Mouse (Mus musculus): ENCODE measurements around the gene Pced1b.
"Not testable (repeated sequence)": the region's sequence is repeated elsewhere in the genome, so short reads cannot be mapped to it uniquely, and the experiment has no call there.

Gene Pced1b

GRCm38 (mm10) chr15:97373203-97374084, 126.5 kb downstream of the Pced1b start:
- peak; percentile 37 to 54 for DNase-seq

DNA sequence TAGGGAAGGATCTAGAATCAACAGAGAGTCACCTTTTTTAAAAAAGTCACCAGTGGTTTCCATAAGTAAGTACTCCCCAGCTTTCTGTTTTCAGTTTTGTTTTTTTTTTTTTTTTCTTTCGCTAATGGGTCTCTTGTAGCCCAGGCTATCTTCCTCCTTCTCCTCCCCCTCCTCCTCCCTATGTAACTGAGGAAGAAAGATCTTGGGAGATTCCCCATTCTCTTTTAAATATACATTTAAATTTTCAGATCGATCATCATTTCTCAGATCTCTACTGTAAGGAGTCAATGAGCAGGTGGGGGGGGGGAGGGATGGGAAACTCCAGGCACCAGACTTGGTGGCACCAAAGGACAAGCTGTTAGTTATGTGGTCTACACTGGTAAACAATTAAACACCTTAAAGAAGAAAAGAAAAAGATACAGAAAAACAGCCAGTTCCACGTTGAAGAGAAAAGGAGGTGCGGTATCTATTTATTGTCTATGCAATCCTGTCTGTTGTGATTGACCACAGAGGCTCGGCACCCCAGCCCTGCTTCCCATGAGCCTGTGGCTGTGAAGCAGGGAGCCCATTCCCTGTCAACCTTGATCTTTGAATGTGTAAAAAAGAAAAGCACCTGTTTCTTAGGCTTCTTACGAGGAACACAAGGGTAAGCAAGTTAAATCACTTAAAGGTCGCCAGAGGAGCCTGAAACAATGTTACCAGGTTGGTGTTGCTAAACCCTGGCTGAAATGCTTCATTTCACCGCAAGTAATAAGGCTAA, 127.4 kb downstream of the Pced1b start:
- DNase-seq, result no peak

DNA sequence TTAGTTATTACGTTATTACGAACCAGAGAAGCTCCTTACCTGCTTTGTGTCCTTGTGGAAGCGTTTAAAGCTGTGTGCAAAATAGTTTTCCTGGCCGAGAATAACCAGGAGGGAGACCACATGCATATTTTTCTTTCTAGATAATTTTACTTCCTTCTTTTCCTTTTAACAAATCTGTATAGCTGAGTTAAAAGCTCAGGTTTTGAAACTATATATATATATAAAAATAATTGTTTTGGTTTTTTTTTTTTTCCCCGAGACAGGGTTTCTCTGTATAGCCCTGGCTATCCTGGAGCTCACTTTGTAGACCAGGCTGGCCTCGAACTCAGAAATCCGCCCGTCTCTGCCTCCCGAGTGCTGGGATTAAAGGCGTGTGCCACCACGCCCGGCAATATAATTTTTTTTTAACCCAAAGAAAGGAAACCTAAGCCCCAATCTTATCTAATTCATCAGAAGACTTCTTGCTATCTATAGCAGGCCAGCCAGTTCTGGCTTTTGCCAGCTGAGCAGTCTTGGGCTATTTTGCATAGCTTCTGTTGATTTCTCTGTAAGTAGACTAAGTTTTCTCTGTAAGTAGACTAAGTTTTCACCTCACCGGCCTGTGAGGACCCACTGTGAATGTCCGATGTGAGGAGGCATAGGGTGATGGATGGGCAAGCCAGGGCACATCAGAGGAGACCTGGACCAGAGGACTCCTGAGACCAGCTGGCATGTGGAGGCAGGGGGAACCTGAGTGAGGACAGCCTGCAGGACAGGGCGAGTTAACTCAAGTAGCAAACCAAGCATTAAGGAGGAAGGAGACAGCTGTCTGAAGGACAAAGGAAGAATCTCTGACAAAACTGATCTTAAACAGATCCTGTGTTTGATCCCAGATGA, 128.2 kb downstream of the Pced1b start:
- no peak for DNase-seq

GRCm38 (mm10) chr15:97376081-97376742, 129.3 kb downstream of the Pced1b start:
- no peak for DNase-seq

GRCm38 (mm10) chr15:97376792-97377222, 129.9 kb downstream of the Pced1b start:
- DNase-seq, result peak in 1 of 2 experiments; percentile 28

GRCm38 (mm10) chr15:97378061-97378460, 131.2 kb downstream of the Pced1b start:
- no peak for DNase-seq

DNA sequence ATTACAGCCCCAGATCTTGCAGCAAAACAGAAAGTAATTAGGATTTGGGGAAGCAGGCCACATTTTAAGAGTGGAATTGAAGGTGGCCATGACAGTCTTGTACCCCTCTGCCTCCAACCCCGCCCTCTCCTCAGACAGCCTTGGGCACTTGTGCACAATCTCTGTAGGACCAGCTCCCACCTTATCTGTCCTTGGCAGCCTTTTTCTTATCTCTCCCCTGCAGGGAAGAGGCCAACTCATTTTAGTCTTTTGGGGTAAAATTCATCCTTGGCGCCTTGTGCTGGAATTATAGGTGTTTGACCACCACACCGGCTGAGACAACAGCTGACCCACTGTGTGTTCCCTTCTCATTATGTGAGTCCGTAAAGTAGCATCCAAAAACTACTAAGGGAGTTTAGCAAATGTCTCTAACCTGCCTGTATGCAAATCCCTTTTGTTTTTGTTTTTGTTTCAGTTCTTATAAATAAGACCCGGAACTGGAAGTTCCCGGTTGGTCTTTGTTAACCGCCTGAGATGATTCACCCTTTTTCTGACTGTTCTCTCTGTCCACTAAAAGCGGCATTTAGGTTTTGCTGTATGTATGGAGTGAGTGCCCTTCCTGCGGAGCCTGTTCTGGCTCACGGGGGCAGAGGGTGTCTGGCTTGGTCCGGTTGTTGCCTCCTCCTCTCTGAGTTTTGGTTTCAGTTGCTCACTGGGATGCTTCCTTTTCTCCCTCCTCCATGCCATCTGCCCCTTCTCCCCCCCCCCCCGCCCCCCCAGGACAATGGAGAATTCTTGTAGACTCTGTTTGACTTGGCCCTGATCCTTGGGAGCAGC, 132.8 kb downstream of the Pced1b start:
- no peak for DNase-seq

GRCm38 (mm10) chr15:97382567-97382966, 135.7 kb downstream of the Pced1b start:
- no peak for DNase-seq

DNA sequence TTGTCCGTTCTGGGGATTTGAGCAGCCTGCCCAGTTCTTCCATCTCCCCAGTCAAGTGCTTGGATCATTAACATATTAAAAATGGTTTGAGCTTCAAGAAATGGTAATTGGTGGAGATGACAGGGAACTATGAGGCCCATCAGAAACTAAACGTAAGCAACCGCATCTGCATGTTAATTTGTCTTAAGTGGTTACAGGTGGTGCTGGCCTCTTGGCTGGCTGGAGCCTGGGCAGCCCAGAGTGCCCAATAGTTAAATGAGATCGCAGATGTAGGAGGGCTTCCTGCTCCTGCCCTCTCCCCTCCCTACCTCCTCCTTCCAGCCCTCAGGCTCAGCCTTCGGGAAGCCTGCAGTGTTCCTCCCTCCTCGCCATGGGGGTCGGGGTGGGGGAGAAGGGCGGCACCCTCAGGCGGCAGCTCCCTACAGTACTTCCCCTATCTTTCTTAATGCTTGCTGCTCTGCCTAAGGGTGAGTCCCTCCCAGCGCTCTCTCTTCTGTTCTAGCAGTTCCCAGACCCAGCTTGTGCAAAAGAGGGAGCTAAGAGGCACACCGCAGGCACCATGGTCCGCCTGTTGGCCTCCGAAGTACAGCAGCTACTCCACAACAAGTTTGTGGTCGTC, 136.7 kb downstream of the Pced1b start:
- no peak for DNase-seq

- no peak for DNase-seq
These were observed 137.5 kb downstream of the Pced1b start for GRCm38 (mm10) chr15:97384170-97385018.

DNA sequence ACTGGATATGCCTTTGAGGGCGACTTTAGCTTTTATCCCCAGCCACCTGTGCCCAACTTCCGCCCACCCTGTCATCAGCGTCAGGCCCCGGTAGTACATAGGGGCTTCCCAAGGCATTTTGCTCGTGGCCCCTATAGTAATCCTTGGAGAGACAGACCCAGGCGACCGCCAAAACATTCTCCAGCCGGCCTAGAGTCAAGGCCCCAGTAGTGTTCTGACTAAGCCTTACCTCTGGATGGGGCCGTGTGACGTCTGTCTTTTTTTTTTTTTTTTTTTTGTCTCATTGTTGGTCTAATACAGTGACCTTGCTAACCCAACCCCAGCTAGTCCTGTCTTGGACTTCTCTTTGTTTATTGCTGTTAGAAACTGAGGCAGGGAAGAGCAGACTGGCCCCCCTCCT, 138.3 kb downstream of the Pced1b start:
- not testable (repeated sequence) for DNase-seq

DNA sequence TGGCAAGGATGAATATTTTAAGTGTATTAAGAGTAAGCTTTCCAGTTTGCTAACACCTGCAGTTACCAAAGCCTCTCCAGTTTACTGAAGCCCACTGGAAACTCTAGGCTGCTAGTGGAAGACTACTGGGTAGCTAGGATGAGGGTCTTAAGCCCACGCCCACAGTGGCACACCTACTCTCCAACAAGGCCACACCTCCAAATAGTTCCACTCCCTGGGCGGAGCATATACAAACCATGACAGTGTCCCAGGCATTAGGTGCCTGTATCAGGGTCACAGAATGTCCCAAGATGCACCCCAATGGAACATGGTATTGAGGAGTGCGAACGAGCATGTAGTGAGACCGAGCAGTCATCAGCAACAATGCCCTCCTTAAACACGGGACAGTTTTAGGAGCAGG, 140.9 kb downstream of the Pced1b start:
- no peak for DNase-seq

DNA sequence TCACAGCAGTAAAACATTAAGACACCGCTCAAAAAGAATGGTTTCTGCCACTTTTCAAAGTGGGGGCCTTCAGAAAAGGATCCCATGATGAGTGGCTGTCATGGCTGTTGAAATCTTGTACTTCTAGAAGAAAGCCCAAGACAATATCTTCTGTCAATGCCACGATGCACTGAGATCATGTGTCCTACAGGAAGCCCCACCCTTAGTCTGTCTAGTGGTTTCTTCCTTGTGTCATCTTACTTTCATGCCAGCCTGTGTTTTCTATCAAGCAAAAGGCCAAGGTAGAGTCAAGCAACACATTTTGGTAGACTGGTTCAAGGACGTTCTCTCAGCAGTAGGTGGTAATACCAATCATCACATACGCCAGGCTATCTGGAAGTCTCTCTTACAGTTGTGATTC, 142.7 kb downstream of the Pced1b start:
- DNase-seq, result no peak

DNA sequence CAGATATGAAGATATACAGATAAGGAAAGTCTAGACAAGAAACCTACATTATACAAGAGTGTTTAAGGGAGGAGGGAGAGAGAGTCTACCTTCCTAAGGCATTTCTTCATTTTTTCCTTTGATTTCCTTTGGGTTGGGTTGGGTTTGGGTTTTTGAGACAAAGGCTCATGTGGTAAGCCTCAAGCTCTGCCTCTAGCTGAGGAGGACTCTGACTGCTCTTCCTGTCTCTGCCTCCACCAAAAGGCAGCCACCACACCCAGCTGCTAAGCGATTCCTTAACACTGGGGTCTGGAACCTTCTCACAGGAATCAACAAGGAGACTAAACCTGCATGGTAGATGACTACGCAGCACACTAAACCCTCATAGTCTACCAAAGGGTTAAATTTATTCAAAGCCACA, 143.9 kb downstream of the Pced1b start:
- DNase-seq, result no peak

GRCm38 (mm10) chr15:97391436-97391835, 144.5 kb downstream of the Pced1b start:
- no peak for DNase-seq

DNA sequence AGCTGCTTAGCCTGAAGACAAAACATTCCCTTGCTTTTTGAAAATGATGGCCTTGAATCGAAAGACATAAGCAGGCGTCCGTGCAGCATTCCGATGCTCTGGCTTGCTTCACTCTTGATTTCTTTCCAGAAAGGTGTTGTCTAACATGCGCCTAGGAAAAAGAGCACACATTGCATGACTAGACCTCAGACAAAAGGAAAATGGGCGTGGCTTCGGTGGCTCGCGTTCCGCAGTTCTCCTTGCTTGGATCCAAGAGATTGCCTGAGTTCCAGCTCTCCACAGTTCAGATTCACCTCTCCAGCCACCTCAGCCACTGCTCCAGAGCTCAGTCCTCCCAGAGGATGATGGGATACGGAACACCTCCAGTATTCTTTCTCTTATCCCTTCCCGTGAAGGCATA, 147.7 kb downstream of the Pced1b start:
- peak in 1 of 2 experiments; percentile 20 for DNase-seq

DNA sequence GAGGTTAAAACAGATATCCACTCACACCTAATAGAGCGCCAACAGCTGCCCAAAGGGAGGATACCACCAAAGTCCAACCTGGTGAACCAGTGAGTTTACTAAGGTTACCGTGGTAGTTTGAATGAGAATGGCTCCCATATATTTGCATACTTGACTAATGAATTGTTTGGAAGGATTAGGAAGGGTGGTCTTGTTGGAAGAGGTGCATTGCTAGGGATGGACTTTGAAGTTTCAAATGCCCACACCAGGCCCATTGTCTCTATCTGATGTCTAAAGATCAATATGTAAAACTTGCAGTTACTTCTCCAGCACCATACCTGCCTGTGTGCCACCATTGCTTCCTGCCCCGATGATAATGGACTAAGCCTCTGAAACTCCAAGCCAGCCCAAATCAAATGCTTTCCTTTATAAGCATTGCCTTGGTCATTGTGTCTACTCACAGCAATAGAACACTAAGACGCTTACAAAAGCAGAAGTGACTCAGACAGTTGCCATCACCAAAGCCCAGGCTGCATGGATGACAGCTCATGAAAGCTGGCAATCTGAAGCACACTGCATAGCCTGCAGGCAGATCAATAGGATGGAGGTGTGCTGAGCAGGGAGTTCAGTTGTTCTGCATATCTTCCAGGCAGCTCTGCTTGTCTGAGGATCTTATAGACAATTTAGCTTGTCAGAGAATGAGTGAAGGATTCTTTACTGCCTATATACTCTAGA, 149.8 kb downstream of the Pced1b start:
- no peak for DNase-seq

GRCm38 (mm10) chr15:97397793-97398192, 150.9 kb downstream of the Pced1b start:
- DNase-seq, result no peak

DNA sequence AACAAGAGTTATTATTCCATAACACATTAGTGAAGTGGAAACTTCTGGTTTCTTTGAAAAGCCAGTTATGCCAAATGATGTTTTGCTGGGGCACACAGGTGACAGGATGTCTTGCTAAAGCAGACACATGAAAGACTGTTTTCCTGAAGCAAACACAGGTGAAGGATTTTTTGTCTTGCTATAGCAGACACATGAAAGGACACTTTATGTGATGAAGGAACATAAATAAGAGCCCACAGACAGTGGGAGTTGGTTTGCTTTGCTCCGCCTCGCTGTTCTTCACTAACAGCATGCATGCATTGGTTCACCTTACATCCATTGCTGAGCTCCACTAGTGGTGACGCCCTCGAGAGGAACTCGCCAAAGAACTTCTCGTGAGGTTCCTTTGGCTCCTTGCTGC, 154.0 kb downstream of the Pced1b start:
- DNase-seq, result no peak
